In the genomic region with DNA sequence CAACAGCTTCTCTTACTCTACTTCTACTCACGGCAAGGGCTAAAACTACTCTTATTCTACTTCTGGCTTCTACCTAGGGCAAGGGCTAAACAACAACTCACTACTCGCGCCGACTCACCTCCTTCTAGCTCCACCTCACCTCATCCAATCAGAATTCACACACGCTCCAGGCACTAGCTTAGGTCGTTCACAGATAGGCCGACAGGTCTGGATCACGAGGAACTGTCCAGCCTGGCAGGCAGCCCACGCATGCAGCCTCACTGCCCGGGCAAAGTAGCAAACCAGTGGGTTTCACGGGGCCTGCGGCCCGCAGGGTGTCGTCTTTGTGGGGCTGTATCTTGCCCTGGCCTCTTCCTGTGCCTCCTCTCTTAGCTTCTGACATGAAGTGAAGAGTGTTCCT, we compare ENCODE assay signal across 7 mouse cellular contexts. TPM values are rescaled to one million over a fixed set of nuclear protein-coding genes. Genes with fewer than 3 reads are reported as not detected.
DNase-seq lines count a peak whose midpoint lies in the region; TF ChIP-seq lines count a peak whose summit lies in the region.
"Not testable (repeated sequence)": the region's sequence is repeated elsewhere in the genome, so short reads cannot be mapped to it uniquely, and the experiment has no call there.

No protein-coding gene starts in this region.

- not testable (repeated sequence) for TF ChIP-seq CTCF in kidney, adult 2 months (conservative IDR thresholded peaks at IDR 0.05; ENCODE audit: insufficient read depth, insufficient read length, low read depth, low read length)

- H3K4me3 ChIP-seq in kidney, adult 2 months (ENCODE audit: insufficient read depth, low read depth, low read length): not testable (repeated sequence)

- not testable (repeated sequence) for TF ChIP-seq POLR2A in kidney, adult 2 months (IDR thresholded peaks at IDR 0.05; ENCODE audit: low read depth, low read length)

- H3K27ac ChIP-seq in kidney, adult 2 months (ENCODE audit: insufficient read depth, low read depth, low read length): not testable (repeated sequence)

- WGBS in kidney, adult 2 months: 68% methylated on average over 14 of the region's 14 CpGs

- intact Hi-C loops in heart, postnatal 10 days (cut with DNase I): not testable (repeated sequence)

- not testable (repeated sequence) for H3K27me3 ChIP-seq in kidney, adult 2 months (replicated peaks; ENCODE audit: control insufficient read depth, insufficient read depth, low read length)

- not testable (repeated sequence) for H3K4me1 ChIP-seq in kidney, adult 2 months (ENCODE audit: control insufficient read depth, insufficient read depth, low read length)

- DNase-seq in 3134 (ENCODE audit: extremely low read depth, insufficient read length, low spot score) (peak; percentile 16), R1 (ENCODE audit: low read depth, low spot score) (peak; percentile 78)
- peak; percentile 19 to 25 for DNase-seq in heart, postnatal 10 days
- peak; percentile 61 for DNase-seq in kidney, adult 11 months
- DNase-seq in kidney, adult 2 months: peak; percentile 63
- peak; percentile 63 for DNase-seq in kidney, adult 9 months
- peak; percentile 57 to 59 for DNase-seq in kidney, postnatal 36 days

- H3K36me3 ChIP-seq in kidney, adult 2 months (ENCODE audit: control insufficient read depth, insufficient read depth, low read length): not testable (repeated sequence)

RNA-seq across cellular contexts. Expression of a gene that starts 18.9 kb away (rescaled TPM):
- 10 to 100 TPM; 27.5 to 30.3 TPM for total RNA-seq in heart, postnatal 10 days (2021)
- polyA plus RNA-seq in kidney, adult 2 months (2012; rRNA removed): 9.1 and 10.0 TPM in 2 replicates

Comparison
In these comparisons a context has a peak if more than half of its experiments do, and no peak if none do; other contexts are left out.
1. DNase-seq: peak in every context shown above with its lines; median percentile 78 in R1; 63 in kidney, adult 2 months; 63 in kidney, adult 9 months; 61 in kidney, adult 11 months; 58 in kidney, postnatal 36 days; 22 in heart, postnatal 10 days; 16 in 3134.